ENCODE assay signal across 17 mouse cellular contexts in genomic region chr9:70069961-70070435, GRCm38 (mm10). TPM values are rescaled to one million over a fixed set of nuclear protein-coding genes. Genes with fewer than 3 reads are reported as not detected.
DNase-seq lines count a peak whose midpoint lies in the region; ATAC-seq and TF ChIP-seq lines count a peak whose summit lies in the region.
"Had no signal": no experiment of that assay in that cellular context is flagged by ENCODE, and none has a peak within 500 bp of the region (broad histone marks: within the 10 kb centered on the region; RNA-seq: fewer than 3 reads in every experiment).

No protein-coding gene starts in this region.

- H3K4me1 ChIP-seq in hindbrain, postnatal 0 days (ENCODE audit: insufficient read depth, low read length), result no peaks in the 10 kb centered on the region
- peaks cover 8% of the 10 kb centered on the region; the same call in 1 of the 2 replicates for H3K4me1 ChIP-seq in hindbrain, embryonic 13.5 days (replicated peaks)
- H3K4me1 ChIP-seq in stomach, postnatal 0 days (replicated peaks; ENCODE audit: control insufficient read depth, insufficient read depth), result no peaks in the 10 kb centered on the region
- H3K4me1 ChIP-seq: heart, embryonic 13.5 days; limb, embryonic 10.5 days; neural tube, embryonic 12.5 days had no signal

- DNase-seq in hindbrain, postnatal 0 days (ENCODE audit: low spot score), result peak; percentile 11
- DNase-seq in ovary, postnatal 36 days (ENCODE audit: low spot score), result peak; percentile 36
- no peak for DNase-seq in ovary, postnatal 14 days (ENCODE audit: low spot score)
- peak; percentile 61 to 64 for DNase-seq in heart, postnatal 10 days
- peak; percentile 45 for DNase-seq in stomach, postnatal 0 days (ENCODE audit: low spot score)
- no peak for DNase-seq in left cerebral cortex, postnatal 36 days (ENCODE audit: low spot score in 2 of 2)
- no peak for DNase-seq in cerebellum, adult 18-20 months
- DNase-seq: cerebellum, postnatal 36 days; kidney, adult 8-10 months had no signal

- no peaks in the 10 kb centered on the region for H3K27me3 ChIP-seq in hindbrain, postnatal 0 days (ENCODE audit: insufficient read depth, low read length)
- no peaks in the 10 kb centered on the region for H3K27me3 ChIP-seq in hindbrain, embryonic 13.5 days
- H3K27me3 ChIP-seq in stomach, postnatal 0 days (ENCODE audit: control insufficient read depth, insufficient read depth, low read length), result no peaks in the 10 kb centered on the region
- H3K27me3 ChIP-seq: neural tube, embryonic 12.5 days; Patski had no signal

- no peak for ATAC-seq in hindbrain, postnatal 0 days
- ATAC-seq in hindbrain, embryonic 13.5 days (ENCODE audit: low FRiP score), result no peak
- ATAC-seq in stomach, postnatal 0 days (ENCODE audit: low FRiP score, low TSS enrichment), result peak; percentile 48
- ATAC-seq: forebrain, embryonic 16.5 days; Patski had no signal

- no peaks in the 10 kb centered on the region for H3K9me3 ChIP-seq in hindbrain, postnatal 0 days (ENCODE audit: low read length)
- H3K9me3 ChIP-seq in hindbrain, embryonic 13.5 days, result no peaks in the 10 kb centered on the region
- H3K9me3 ChIP-seq in stomach, postnatal 0 days (ENCODE audit: control insufficient read depth, low read length), result no peaks in the 10 kb centered on the region
- H3K9me3 ChIP-seq: heart, embryonic 13.5 days; limb, embryonic 10.5 days; neural tube, embryonic 12.5 days had no signal

- H3K27ac ChIP-seq in hindbrain, postnatal 0 days, result no peak overlapping the region
- H3K27ac ChIP-seq in hindbrain, embryonic 13.5 days, result no peak overlapping the region
- H3K27ac ChIP-seq in stomach, postnatal 0 days (replicated peaks), result peak overlapping the region; percentile 40; the same call in 1 of the 2 replicates
- H3K27ac ChIP-seq: heart, embryonic 13.5 days; layer of hippocampus, adult 2 months; limb, embryonic 10.5 days; neural tube, embryonic 12.5 days had no signal

- no peaks in the 10 kb centered on the region for H3K36me3 ChIP-seq in hindbrain, postnatal 0 days (ENCODE audit: insufficient read depth, low read length)
- H3K36me3 ChIP-seq in hindbrain, embryonic 13.5 days, result no peaks in the 10 kb centered on the region
- no peaks in the 10 kb centered on the region for H3K36me3 ChIP-seq in stomach, postnatal 0 days (ENCODE audit: control insufficient read depth, insufficient read depth, low read length)
- H3K36me3 ChIP-seq: heart, embryonic 13.5 days; limb, embryonic 10.5 days; neural tube, embryonic 12.5 days had no signal

- intact Hi-C loops in heart, postnatal 10 days (cut with DNase I), result no loop called here
- intact Hi-C loops in left cerebral cortex, postnatal 36 days (cut with DNase I), result no loop called here

- 44% methylated on average over 8 of the region's 8 CpGs for WGBS in hindbrain, postnatal 0 days
- WGBS in hindbrain, embryonic 13.5 days, result 51% methylated on average over 8 of the region's 8 CpGs
- WGBS in stomach, postnatal 0 days, result 31% methylated on average over 8 of the region's 8 CpGs

- no peak overlapping the region for H3K9ac ChIP-seq in hindbrain, postnatal 0 days (replicated peaks; ENCODE audit: low read length)
- no peak overlapping the region for H3K9ac ChIP-seq in hindbrain, embryonic 13.5 days
- H3K9ac ChIP-seq in stomach, postnatal 0 days (ENCODE audit: low read length), result no peak overlapping the region
- H3K9ac ChIP-seq: heart, embryonic 13.5 days; neural tube, embryonic 12.5 days had no signal

- no peak for TF ChIP-seq CTCF in hindbrain, postnatal 0 days (IDR thresholded peaks at IDR 0.05; ENCODE audit: low read depth)
- TF ChIP-seq CTCF in stomach, postnatal 0 days (IDR thresholded peaks at IDR 0.05; ENCODE audit: low read depth), result no peak

- no peak for TF ChIP-seq EP300 in stomach, postnatal 0 days (optimal IDR thresholded peaks at IDR 0.05)

- no peak overlapping the region for H3K4me2 ChIP-seq in hindbrain, postnatal 0 days (ENCODE audit: low read depth, low read length)
- H3K4me2 ChIP-seq in hindbrain, embryonic 13.5 days, result no peak overlapping the region
- H3K4me2 ChIP-seq in stomach, postnatal 0 days (replicated peaks; ENCODE audit: low read depth), result no peak overlapping the region
- H3K4me2 ChIP-seq: heart, embryonic 13.5 days; neural tube, embryonic 12.5 days had no signal

- H3K4me3 ChIP-seq in hindbrain, postnatal 0 days (ENCODE audit: low read length), result no peak overlapping the region
- H3K4me3 ChIP-seq in hindbrain, embryonic 13.5 days, result no peak overlapping the region
- H3K4me3 ChIP-seq in stomach, postnatal 0 days (ENCODE audit: low read depth, low read length), result no peak overlapping the region
- H3K4me3 ChIP-seq: heart, embryonic 13.5 days; layer of hippocampus, adult 2 months; limb, embryonic 10.5 days; neural tube, embryonic 12.5 days had no signal

RNA-seq across cellular contexts. Expression of gene Gcnt3, which starts 32.1 kb away (rescaled TPM):
- total RNA-seq in hindbrain, postnatal 0 days (2014; rRNA removed), result not detected in 2 replicates
- polyA plus RNA-seq in hindbrain, postnatal 0 days (2015; fragmentation: Nextera tagmentation; extraction: Ambion mirVana), result 0.03 TPM in 1 of 2 replicates, not detected in the other
- polyA plus RNA-seq in hindbrain, embryonic 13.5 days (2015; fragmentation: Nextera tagmentation; extraction: Ambion mirVana), result 0.09 TPM in 1 of 2 replicates, not detected in the other
- total RNA-seq in heart, postnatal 10 days (2021), result not detected
- polyA plus RNA-seq in stomach, postnatal 0 days (2015; fragmentation: Nextera tagmentation; extraction: Ambion mirVana), result 76.2 and 81.1 TPM in 2 replicates
- not detected for total RNA-seq in left cerebral cortex, postnatal 36 days (2021)
- total RNA-seq: layer of hippocampus, adult 2 months; megakaryocyte progenitor cell, adult 5-6 weeks had no signal
- polyA plus RNA-seq: forebrain, embryonic 16.5 days; heart, embryonic 13.5 days; limb, embryonic 10.5 days; neural tube, embryonic 12.5 days had no signal

RNA-seq across cellular contexts. Expression of gene Gtf2a2, which starts 57.6 kb away (rescaled TPM):
- 81.5 and 84.2 TPM in 2 replicates for total RNA-seq in hindbrain, postnatal 0 days (2014; rRNA removed)
- 239 TPM in 2 replicates for polyA plus RNA-seq in hindbrain, postnatal 0 days (2015; fragmentation: Nextera tagmentation; extraction: Ambion mirVana)
- polyA plus RNA-seq in hindbrain, embryonic 13.5 days (2015; fragmentation: Nextera tagmentation; extraction: Ambion mirVana), result 203 and 205 TPM in 2 replicates
- 10 to 100 TPM; 73.3 to 77.8 TPM for total RNA-seq in heart, postnatal 10 days (2021)
- 159 and 160 TPM in 2 replicates for polyA plus RNA-seq in stomach, postnatal 0 days (2015; fragmentation: Nextera tagmentation; extraction: Ambion mirVana)
- total RNA-seq in left cerebral cortex, postnatal 36 days (2021), result 10 to 100 TPM; 50.3 to 62.8 TPM

Comparison
In these comparisons a context has a peak if more than half of its experiments do, and no peak if none do; other contexts are left out.
1. DNase-seq: peak in hindbrain, postnatal 0 days (single experiment), ovary, postnatal 36 days (single experiment), heart, postnatal 10 days (2 of 2) and stomach, postnatal 0 days (single experiment); none in ovary, postnatal 14 days (single experiment), left cerebral cortex, postnatal 36 days (0 of 2) and cerebellum, adult 18-20 months (0 of 2).